Mouse (Mus musculus) liver, embryonic 12.5 days (tissue): ENCODE data around the gene Rabgap1l. TPM values are rescaled to one million over a fixed set of nuclear protein-coding genes. Genes with fewer than 3 reads are reported as not detected.
"Not testable (repeated sequence)": the region's sequence is repeated elsewhere in the genome, so short reads cannot be mapped to it uniquely, and the experiment has no call there.

Experiments
- ATAC-seq: fragments of 200-750 bp; cut with Nextera tagmentation; 2 replicates; pipeline ENCODE4 v1.8.0; 2017; ENCODE audit warnings: moderate number of reproducible peaks, mild to moderate bottlenecking, moderate library complexity
- H3K27ac ChIP-seq: fragments of 300-500 bp; sonication (generic); 2 replicates; pipeline ENCODE4 v1.5.1; 2016; ENCODE audit warnings: mild to moderate bottlenecking
- H3K27me3 ChIP-seq: fragments of 300-500 bp; sonication (generic); replicated peaks from 2 replicates; pipeline ENCODE4 v1.6.1; 2016; ENCODE audit warnings: mild to moderate bottlenecking, moderate library complexity
- H3K36me3 ChIP-seq: fragments of 300-500 bp; sonication (generic); 2 replicates; pipeline ENCODE4 v1.6.1; 2016; ENCODE audit warnings: mild to moderate bottlenecking, moderate library complexity
- H3K4me1 ChIP-seq: fragments of 300-500 bp; sonication (generic); 2 replicates; pipeline ENCODE4 v1.6.1; 2016
- H3K4me2 ChIP-seq: fragments of 300-500 bp; sonication (generic); 2 replicates; pipeline ENCODE4 v1.6.1; 2016; ENCODE audit warnings: mild to moderate bottlenecking, moderate library complexity
- H3K4me3 ChIP-seq: fragments of 300-500 bp; sonication (generic); 2 replicates; pipeline ENCODE4 v1.5.1; 2016; ENCODE audit warnings: mild to moderate bottlenecking, moderate library complexity
- H3K9ac ChIP-seq: fragments of 300-500 bp; sonication (generic); 2 replicates; pipeline ENCODE4 v1.6.1; 2016; ENCODE audit warnings: mild to moderate bottlenecking, moderate library complexity
- H3K9me3 ChIP-seq: fragments of 300-500 bp; sonication (generic); replicated peaks from 2 replicates; pipeline ENCODE4 v1.6.1; 2016; ENCODE audit warnings: mild to moderate bottlenecking, moderate library complexity
- WGBS: fragments of 180-500 bp; shearing (Covaris S2); methylation state at CpG from one replicate; pipeline ENCODE4 v1.1.7; 2016; ENCODE audit not compliant: insufficient replicate concordance; 5-methylcytosine and 5-hydroxymethylcytosine counted together
- polyA plus RNA-seq: library from polyadenylated mRNA; unstranded; fragments of >200 nt; fragmentation: Nextera tagmentation; extraction: Ambion mirVana; gene quantifications from 2 replicates; pipeline ENCODE4 v1.2.1, GENCODE M21; 2016

Gene Rabgap1l
- polyA plus RNA-seq, 1 experiment from 2014 or later, result 55.8 TPM

DNA sequence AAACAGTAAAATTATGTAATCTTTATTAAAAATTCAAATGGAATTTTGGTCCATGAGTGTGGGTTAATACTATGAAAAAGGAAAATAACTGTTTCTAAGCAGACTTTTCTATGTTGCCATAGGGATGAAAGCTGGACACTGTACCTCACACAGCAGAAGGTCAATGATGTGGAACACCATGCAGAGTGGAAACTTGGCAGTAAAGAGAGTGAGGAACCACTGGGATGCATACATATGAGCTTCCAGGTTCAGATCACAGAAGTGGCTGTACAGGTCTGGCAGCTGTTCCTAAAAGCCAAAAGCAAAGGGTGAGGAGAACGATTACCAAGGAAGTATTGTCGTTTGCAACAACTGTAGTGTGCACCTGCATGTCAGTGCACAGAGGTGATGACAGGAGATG, 351.3 kb downstream of the Rabgap1l start:
- no peak for ATAC-seq
- WGBS, result 73% methylated on average over 2 of the region's 2 CpGs
- H3K4me2 ChIP-seq, result no peak overlapping the region
- no peak overlapping the region for H3K27ac ChIP-seq
- H3K4me3 ChIP-seq, result no peak overlapping the region
- peaks cover under 1% of the 10 kb centered on the region; the same call in 1 of the 2 replicates for H3K4me1 ChIP-seq
- H3K27me3 ChIP-seq, result no peaks in the 10 kb centered on the region
- no peaks in the 10 kb centered on the region for H3K9me3 ChIP-seq
- H3K9ac ChIP-seq, result no peak overlapping the region
- 0 out of 2 replicates have a peak, but pooled peaks cover 3% of the 10 kb centered on the region for H3K36me3 ChIP-seq

DNA sequence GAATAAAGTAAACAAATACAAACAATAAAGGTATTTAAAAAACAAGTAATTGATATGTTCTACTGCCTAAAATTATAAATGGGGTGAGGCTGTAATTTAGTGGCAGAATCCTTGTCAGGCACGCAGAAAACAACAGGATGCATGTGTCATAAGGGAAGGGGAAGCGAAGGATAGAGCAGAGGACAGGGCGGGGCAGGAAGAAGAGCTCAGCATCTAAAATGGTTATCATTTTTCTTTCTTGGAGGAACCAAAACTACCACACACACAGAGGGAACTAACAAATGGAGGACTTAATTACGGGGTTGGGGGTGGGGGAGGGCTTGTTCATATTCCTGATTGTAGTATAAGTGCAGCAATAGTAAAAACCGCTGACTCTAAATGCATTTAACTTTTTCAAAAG, 351.9 kb downstream of the Rabgap1l start:
- WGBS, result 58% methylated on average over 5 of the region's 5 CpGs
- Histone ChIP-seq H3K4me2 (no peak overlapping the region), H3K36me3 (0 out of 2 replicates have a peak, but pooled peaks cover 3% of the 10 kb centered on the region), H3K4me3 (no peak overlapping the region), H3K27ac (no peak overlapping the region), H3K9ac (no peak overlapping the region), H3K27me3 (no peaks in the 10 kb centered on the region), H3K9me3 (no peaks in the 10 kb centered on the region), H3K4me1 (no peaks in the 10 kb centered on the region)
- ATAC-seq, result no peak

DNA sequence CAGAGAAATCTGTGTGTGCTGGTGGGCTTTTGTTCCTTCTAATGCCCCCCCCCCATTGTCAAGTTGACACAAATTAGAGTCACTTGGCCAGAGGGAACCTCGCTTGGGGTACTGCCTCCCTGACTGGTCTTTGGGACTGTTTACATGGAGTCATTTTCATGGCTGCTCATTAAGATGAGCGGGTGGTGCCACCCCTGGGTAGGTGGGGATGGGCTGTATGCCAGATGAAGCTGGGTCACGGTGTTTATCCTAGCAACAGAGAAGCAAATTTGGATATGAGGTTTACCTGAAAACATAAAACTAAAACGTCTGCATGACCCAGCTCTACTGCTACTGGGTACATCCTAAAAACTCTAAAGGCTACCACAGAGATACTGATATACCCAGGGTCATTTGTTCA, 354.2 kb downstream of the Rabgap1l start:
- Histone ChIP-seq H3K36me3 (0 out of 2 replicates have a peak, but pooled peaks cover 3% of the 10 kb centered on the region), H3K9ac (no peak overlapping the region), H3K27me3 (no peaks in the 10 kb centered on the region), H3K4me1 (no peaks in the 10 kb centered on the region), H3K27ac (no peak overlapping the region), H3K4me3 (no peak overlapping the region), H3K9me3 (no peaks in the 10 kb centered on the region), H3K4me2 (no peak overlapping the region)
- no peak for ATAC-seq
- WGBS, result 58% methylated on average over 4 of the region's 4 CpGs

DNA sequence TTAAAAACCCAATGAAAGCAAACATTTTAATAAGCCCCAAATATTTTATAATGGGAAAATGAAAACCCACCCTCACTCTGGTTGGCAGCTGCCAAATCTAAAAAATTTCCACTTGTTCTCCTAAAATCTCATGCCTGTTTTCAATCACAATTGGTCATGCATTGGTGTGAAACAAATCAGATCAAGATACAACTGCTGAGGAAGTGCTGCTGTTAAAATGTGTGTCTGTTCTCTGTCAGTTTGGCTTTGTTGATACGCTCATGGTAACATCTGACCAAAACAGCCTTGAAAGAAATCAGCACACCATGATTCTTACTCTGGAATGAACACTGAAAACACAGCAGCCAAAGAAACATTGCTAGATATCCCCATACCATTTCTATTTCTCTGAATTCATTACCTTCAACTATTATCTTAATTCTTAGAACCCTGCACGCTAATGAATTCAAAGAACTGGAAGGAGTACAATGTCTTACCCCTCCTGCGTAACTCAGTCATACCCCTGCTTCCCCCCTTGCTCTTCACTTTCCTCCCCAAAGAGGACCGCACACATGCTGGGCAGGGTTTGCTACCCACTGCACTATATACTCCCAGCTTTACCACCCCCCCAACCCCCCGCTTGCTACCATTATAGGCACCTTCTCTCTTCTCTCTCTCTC, 375.7 kb downstream of the Rabgap1l start:
- H3K9ac ChIP-seq, result no peak overlapping the region
- WGBS, result 74% methylated on average over 5 of the region's 5 CpGs
- H3K27me3 ChIP-seq, result no peaks in the 10 kb centered on the region
- ATAC-seq, result peak; percentile 63; the same call in 1 of the 2 replicates
- no peaks in the 10 kb centered on the region for H3K36me3 ChIP-seq
- 0 out of 2 replicates have a peak overlapping the region, but pooled peaks have one; percentile 14 for H3K4me2 ChIP-seq
- peaks cover 11% of the 10 kb centered on the region for H3K4me1 ChIP-seq
- no peak overlapping the region for H3K27ac ChIP-seq
- no peak overlapping the region for H3K4me3 ChIP-seq
- no peaks in the 10 kb centered on the region for H3K9me3 ChIP-seq

DNA sequence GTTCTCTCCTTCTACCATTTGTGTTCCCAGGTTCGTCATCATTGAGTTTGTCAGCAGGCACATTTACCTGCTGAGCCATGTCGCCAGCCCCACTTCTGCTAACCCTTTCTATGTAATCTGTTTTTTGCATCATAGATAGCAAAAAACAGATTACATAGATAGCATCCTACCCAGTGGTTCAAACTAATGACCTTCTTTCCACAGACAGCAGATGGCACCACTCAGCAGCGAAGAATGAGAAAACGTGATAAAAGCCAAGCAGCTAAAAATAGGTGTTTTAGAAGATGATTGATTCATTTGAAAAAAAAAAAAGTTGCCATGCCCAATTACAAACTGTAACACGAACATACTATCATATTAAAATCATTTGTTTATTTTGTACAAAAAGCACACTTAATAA, 382.2 kb downstream of the Rabgap1l start:
- Histone ChIP-seq H3K27ac (peak overlapping the region; percentile 94), H3K9ac (peak overlapping the region; percentile 58; the same call in 1 of the 2 replicates), H3K36me3 (no peaks in the 10 kb centered on the region), H3K9me3 (no peaks in the 10 kb centered on the region), H3K4me1 (peaks cover 46% of the 10 kb centered on the region), H3K4me3 (no peak overlapping the region), H3K4me2 (peak overlapping the region; percentile 50; the same call in 1 of the 2 replicates), H3K27me3 (no peaks in the 10 kb centered on the region)
- ATAC-seq, result no peak
- WGBS, result 31% methylated on average over 5 of the region's 5 CpGs

DNA sequence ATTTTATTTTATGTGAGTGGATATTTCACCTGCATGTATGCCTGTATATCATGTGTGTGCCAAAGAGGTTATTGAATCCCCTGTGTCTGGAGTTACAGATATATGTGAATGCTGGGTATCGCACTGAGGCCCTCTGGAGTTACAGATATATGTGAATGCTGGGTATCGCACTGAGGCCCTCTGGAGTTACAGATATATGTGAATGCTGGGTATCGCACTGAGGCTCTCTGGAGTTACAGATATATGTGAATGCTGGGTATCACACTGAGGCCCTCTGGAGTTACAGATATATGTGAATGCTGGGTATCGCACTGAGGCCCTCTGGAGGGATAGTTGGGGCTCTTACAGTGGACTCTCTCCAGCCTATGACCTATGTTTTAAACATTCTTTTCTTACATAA, 383.3 kb downstream of the Rabgap1l start:
- peak; percentile 96 for ATAC-seq
- Histone ChIP-seq H3K4me3 (0 out of 2 replicates have a peak overlapping the region, but pooled peaks have one; percentile 5), H3K27ac (peak overlapping the region; percentile 94), H3K4me2 (peak overlapping the region; percentile 50), H3K9ac (peak overlapping the region; percentile 58), H3K4me1 (peaks cover 46% of the 10 kb centered on the region)
- H3K9me3 ChIP-seq, H3K36me3 ChIP-seq, H3K27me3 ChIP-seq: not testable (repeated sequence)
- 45% methylated on average over 4 of the region's 4 CpGs for WGBS

DNA sequence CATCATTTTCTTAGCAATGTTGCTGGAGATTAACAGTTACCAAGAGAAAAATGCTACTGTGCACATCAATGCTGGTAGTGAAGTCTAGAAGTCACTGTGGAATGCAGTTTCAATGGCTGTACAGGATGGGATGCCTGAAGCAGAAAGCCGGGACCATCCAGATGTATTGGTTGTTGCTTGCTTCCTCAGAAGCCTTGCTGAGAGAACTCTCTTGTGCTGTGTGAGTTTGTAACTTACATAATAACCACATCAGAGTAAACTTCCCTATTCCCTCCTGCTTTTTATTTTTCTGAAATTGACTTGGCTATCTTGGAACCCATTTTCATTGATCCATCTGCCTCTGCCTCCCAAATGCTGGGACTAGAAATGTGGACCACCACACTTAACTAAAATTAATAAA, 383.9 kb downstream of the Rabgap1l start:
- peak overlapping the region; percentile 25; the same call in 1 of the 2 replicates for H3K9ac ChIP-seq
- WGBS, result 67% methylated on average over 1 of the region's 1 CpGs

DNA sequence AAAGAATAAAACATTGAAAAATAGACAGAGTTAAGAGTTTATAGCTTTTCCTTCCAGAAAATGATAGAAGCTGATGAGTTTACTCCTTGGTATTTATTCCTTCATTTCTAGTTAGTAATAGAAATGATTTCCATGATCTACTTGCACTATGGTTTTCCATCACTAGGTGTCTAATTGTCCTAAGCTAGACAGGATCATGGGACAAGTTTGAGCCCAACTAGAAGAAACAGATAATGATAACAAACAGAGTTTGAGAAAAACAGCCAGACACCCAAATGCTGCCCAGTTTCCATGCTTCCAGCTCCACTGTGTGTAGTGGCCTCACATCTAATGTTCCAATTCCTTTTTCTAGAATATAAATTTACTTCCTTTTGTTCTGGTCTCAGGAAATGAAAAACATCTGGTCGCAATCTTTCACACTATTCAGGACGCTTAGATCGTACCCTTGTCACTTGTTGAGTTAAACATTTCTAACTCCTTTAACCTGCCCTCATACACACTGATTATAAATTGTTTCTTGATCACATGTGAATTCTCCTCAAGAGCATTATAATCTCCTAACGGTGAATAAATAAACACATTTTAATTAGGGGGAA, 384.6 kb downstream of the Rabgap1l start:
- peak overlapping the region; percentile 25; the same call in 1 of the 2 replicates for H3K9ac ChIP-seq
- WGBS, result 70% methylated on average over 4 of the region's 4 CpGs
- H3K4me3 ChIP-seq, result no peak overlapping the region
- peaks cover 51% of the 10 kb centered on the region for H3K4me1 ChIP-seq
- H3K9me3 ChIP-seq, result no peaks in the 10 kb centered on the region
- peak overlapping the region; percentile 89; the same call in 1 of the 2 replicates for H3K27ac ChIP-seq
- H3K4me2 ChIP-seq, result no peak overlapping the region
- H3K36me3 ChIP-seq, result no peaks in the 10 kb centered on the region
- no peak for ATAC-seq
- H3K27me3 ChIP-seq, result no peaks in the 10 kb centered on the region

More for the DNA sequence above, 383.9 kb downstream of the Rabgap1l start:
- H3K4me3 ChIP-seq, result no peak overlapping the region
- H3K27me3 ChIP-seq, result no peaks in the 10 kb centered on the region
- no peaks in the 10 kb centered on the region for H3K9me3 ChIP-seq
- H3K27ac ChIP-seq, result peak overlapping the region; percentile 89
- no peak for ATAC-seq
- peak overlapping the region; percentile 20 for H3K4me2 ChIP-seq
- no peaks in the 10 kb centered on the region for H3K36me3 ChIP-seq
- peaks cover 46% of the 10 kb centered on the region for H3K4me1 ChIP-seq

DNA sequence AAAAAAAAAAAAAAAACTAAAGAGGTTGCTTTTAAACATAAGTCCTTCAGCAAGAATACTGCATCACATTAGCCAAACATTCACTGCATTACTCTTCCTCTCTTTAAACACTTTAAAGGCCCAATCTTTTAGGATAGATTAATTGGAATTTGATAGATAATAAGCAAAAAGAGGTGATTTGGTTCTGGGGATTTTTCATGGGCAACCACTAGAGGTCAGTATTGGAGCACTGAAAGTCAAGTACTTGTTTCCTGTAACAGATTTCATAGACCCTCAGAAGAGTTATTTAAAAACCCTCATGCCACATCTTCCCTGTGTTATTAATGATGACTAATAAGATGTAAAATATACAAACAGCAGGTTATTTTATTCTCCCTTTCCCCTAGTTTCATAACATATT, 393.6 kb downstream of the Rabgap1l start:
- no peak overlapping the region for H3K27ac ChIP-seq
- no peaks in the 10 kb centered on the region for H3K36me3 ChIP-seq
- H3K27me3 ChIP-seq, result no peaks in the 10 kb centered on the region
- peaks cover 15% of the 10 kb centered on the region; the same call in 1 of the 2 replicates for H3K4me1 ChIP-seq
- H3K4me3 ChIP-seq, result no peak overlapping the region
- no peak overlapping the region for H3K9ac ChIP-seq
- no peak overlapping the region for H3K4me2 ChIP-seq
- no peaks in the 10 kb centered on the region for H3K9me3 ChIP-seq
- ATAC-seq, result no peak

DNA sequence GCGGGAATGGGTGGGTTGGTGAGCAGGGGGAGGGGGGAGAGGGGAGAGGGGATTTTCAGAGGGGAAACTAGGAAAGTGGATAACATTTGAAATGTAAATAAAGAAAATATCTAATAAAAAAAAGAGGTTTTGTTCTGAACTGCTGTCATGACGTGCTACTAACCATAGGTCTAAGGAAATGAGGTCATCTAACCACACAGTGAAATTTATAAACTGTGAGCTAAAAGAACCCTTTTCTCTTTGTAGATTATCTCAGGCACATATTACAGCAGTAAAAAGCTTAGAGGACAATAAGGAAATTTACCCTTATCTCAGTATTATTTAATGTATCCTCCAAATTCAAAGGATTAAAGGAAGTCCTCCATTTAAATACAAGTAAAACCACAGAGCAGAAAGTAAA, 396.0 kb downstream of the Rabgap1l start:
- no peak for ATAC-seq
- 65% methylated on average over 2 of the region's 2 CpGs for whole genome bisulfite sequencing
- no peak overlapping the region for H3K9ac ChIP-seq

DNA sequence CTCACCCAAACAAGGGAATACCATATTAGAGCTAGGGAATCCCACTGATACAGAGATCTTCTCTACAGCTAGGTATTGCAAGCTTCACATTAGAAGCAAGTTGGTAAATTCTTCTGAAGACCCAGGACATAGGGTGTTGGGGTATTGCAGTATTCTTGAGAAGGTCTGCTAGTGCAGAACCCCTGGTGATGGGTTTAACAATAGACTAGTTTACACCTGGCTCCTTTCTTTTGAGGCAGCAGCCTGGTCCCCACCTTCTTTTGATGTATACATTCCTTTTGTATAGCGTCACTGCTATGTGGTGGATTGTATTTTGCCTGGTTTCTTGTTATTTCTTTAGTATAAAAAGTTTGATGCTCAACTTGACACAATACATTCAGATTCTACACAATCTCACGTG, 405.6 kb downstream of the Rabgap1l start:
- no peak overlapping the region for H3K27ac ChIP-seq
- H3K9ac ChIP-seq, result no peak overlapping the region
- no peaks in the 10 kb centered on the region for H3K4me1 ChIP-seq
- H3K27me3 ChIP-seq, result no peaks in the 10 kb centered on the region
- 58% methylated on average over 2 of the region's 2 CpGs for WGBS
- no peaks in the 10 kb centered on the region for H3K9me3 ChIP-seq
- no peak overlapping the region for H3K4me2 ChIP-seq
- no peak overlapping the region for H3K4me3 ChIP-seq
- H3K36me3 ChIP-seq, result no peaks in the 10 kb centered on the region
- no peak for ATAC-seq

More for the DNA sequence above, 396.0 kb downstream of the Rabgap1l start:
- Histone ChIP-seq H3K27me3 (no peaks in the 10 kb centered on the region), H3K4me3 (no peak overlapping the region), H3K9me3 (no peaks in the 10 kb centered on the region), H3K36me3 (no peaks in the 10 kb centered on the region), H3K27ac (no peak overlapping the region), H3K4me2 (no peak overlapping the region), H3K4me1 (peaks cover 10% of the 10 kb centered on the region; the same call in 1 of the 2 replicates)

DNA sequence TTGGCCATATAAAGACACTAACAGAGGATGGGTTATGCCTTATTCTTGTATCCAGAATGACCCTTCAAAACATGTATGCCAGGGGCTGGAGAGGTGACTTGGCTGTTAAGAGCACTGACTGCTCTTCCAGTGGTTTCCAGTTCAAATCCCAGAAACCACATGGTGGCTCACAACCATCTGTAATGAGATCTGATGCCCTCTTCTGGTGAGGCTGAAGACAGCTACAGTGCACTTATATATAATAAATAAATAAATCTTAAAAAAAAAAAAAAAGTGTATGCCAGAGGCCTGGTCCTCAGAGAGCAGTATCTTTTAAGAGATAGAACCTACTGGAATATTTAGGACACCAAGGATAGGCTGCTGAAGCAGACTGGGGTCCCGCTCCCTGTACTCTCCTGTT, 414.6 kb downstream of the Rabgap1l start:
- Histone ChIP-seq H3K9ac (no peak overlapping the region), H3K4me2 (no peak overlapping the region), H3K4me1 (no peaks in the 10 kb centered on the region), H3K4me3 (no peak overlapping the region), H3K36me3 (no peaks in the 10 kb centered on the region), H3K9me3 (no peaks in the 10 kb centered on the region), H3K27ac (no peak overlapping the region), H3K27me3 (no peaks in the 10 kb centered on the region)
- 100% methylated on average over 1 of the region's 1 CpGs for WGBS
- no peak for ATAC-seq
